Mouse (Mus musculus) thymus, adult 2 months (tissue): ENCODE measurements around the gene AU040320.

Source experiments
- CTCF ChIP-seq: fragments of 200-500 bp; IDR thresholded peaks from 2 replicates; pipeline ENCODE4 v1.5.1; 2012; ENCODE audit warnings: mild to moderate bottlenecking, control low read depth, low read length, moderate library complexity, borderline replicate concordance; ENCODE audit not compliant: control insufficient read depth, poor library complexity, insufficient read depth; ENCODE audit errors: extremely low read depth
- POLR2A ChIP-seq: fragments of 200-500 bp; IDR thresholded peaks from 2 replicates; pipeline ENCODE4 v1.6.1; 2012; ENCODE audit warnings: mild to moderate bottlenecking, low read length, control low read depth, moderate library complexity; ENCODE audit not compliant: control insufficient read depth, poor library complexity, insufficient read depth; ENCODE audit errors: extremely low read depth

DNA sequence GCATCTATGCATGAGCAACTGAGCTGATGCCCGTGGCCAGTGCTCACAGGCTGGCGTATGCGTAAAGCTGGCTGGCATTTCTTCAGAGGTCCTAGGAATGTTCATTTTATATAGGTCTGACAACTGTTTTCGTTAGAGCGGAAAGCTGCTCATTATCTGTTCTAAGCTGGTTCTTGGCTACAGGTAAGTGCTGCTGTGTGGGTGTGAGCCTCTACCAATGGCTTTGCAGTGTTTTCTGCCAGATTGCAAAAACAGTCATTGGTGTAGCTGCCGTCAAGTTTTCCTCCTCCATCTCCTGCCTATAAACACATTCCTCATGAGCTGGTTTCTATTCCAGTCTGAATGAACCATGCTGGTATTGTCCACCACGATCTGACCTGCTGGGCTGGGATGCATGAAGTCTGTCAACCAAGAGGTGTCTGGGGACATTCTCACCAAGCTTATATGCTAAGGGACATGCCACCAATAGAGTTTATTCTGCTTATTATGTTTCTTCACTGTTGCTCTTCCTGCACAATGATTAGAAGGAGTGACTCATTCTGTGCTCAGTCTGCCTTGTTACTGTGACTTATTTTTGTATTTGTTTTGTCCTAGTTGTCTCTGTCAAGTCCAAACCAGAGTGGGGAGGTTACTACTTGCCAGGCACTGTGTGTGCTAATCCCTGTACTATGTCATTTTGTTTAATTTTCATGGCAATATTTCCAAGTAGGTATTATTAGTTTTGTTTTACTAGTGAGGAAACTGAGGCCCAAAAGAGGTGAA is 39.2 kb downstream of the AU040320 start:
- no peak for TF ChIP-seq CTCF
- no peak for TF ChIP-seq POLR2A
